Mouse (Mus musculus): ENCODE data around the gene Gm20696.

DNA sequence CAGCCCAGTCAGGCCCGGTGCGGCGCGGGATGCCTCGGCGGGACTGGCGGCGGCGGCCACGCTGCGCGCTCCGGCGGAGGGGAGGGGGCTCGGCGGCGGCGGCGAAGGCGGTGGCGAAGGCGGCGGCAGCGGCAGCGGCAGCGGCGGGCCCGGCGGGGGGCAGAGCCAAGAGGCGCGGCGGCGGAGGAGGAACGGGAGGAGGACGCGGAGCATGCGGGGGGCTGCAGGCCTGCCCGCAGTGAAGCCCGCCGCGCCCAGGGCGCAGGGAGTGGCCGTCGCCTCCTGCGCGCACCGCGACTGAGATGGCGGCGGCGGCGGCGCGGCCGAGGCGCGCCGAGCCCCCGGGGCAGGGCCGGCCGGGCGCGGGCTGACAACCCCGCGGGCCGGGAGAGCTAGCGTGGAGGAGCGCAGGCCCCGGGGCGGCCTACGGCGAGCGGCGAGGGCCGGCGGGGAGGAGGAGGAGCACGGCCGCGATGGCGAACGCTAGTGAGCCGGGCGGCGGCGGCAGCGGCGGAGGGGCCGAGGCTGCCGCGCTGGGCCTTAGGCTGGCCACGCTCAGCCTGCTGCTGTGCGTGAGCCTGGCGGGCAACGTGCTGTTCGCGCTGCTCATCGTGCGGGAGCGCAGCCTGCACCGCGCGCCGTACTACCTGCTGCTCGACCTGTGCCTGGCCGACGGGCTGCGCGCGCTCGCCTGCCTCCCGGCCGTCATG lies 25.8 kb upstream of the Gm20696 start, which contains the start of gene Gpr27:
- TF ChIP-seq CTCF (IDR thresholded peaks at IDR 0.05; ENCODE audit: borderline replicate concordance, extremely low read depth, insufficient read depth, insufficient read length) (no peak), POLR2A (IDR thresholded peaks at IDR 0.05; ENCODE audit: borderline replicate concordance, extremely low read depth, insufficient read depth, insufficient read length, poor library complexity, severe bottlenecking) (0 out of 2 replicates have a peak, but pooled peaks have one; percentile 29)

Data from brain, embryonic 14.5 days (tissue).